Mouse (Mus musculus) lung, postnatal 0 days (tissue): ENCODE data around the gene 4921504E06Rik. TPM values are rescaled to one million over a fixed set of nuclear protein-coding genes. Genes with fewer than 3 reads are reported as not detected.
A peak's percentile ranks its signal among the peaks of the same experiment; 100 is the strongest.

Experiments
- ATAC-seq: fragments of 200-750 bp; cut with Nextera tagmentation; 2 replicates; pipeline ENCODE4 v1.8.0; 2017; ENCODE audit warnings: moderate library complexity
- DNase-seq: peaks from one replicate; pipeline ENCODE4 v3.0.0-alpha.2; 2016; ENCODE audit warnings: low spot score
- H3K27ac ChIP-seq: fragments of 300-500 bp; sonication (generic); 2 replicates; pipeline ENCODE4 v1.5.1; 2014; ENCODE audit warnings: antibody characterized with exemption, mild to moderate bottlenecking, low read length, mixed read lengths
- H3K27me3 ChIP-seq: fragments of 300-500 bp; sonication (generic); replicated peaks from 2 replicates; pipeline ENCODE4 v1.6.1; 2014; ENCODE audit warnings: low read length, mixed read lengths; ENCODE audit not compliant: insufficient read depth
- H3K36me3 ChIP-seq: fragments of 300-500 bp; sonication (generic); 2 replicates; pipeline ENCODE4 v1.6.1; 2014; ENCODE audit warnings: low read length, mixed read lengths; ENCODE audit not compliant: insufficient read depth
- H3K4me1 ChIP-seq: fragments of 300-500 bp; sonication (generic); 2 replicates; pipeline ENCODE4 v1.6.1; 2014; ENCODE audit warnings: antibody characterized with exemption, low read depth, low read length, mixed read lengths; ENCODE audit not compliant: insufficient read depth
- H3K4me2 ChIP-seq: fragments of 300-500 bp; sonication (generic); replicated peaks from 2 replicates; pipeline ENCODE4 v1.6.1; 2014; ENCODE audit warnings: low read depth, mild to moderate bottlenecking, low read length, moderate library complexity, mixed read lengths
- H3K4me3 ChIP-seq: fragments of 300-500 bp; sonication (generic); 2 replicates; pipeline ENCODE4 v1.5.1; 2014; ENCODE audit warnings: low read depth, low read length
- H3K9ac ChIP-seq: fragments of 300-500 bp; sonication (generic); replicated peaks from 2 replicates; pipeline ENCODE4 v1.6.1; 2014; ENCODE audit warnings: low read depth, mild to moderate bottlenecking
- H3K9me3 ChIP-seq: fragments of 300-500 bp; sonication (generic); 2 replicates; pipeline ENCODE4 v1.6.1; 2016; ENCODE audit warnings: low read length, mixed read lengths
- CTCF ChIP-seq: IDR thresholded peaks from 2 replicates; pipeline ENCODE4 v1.5.1; 2016; ENCODE audit warnings: antibody characterized with exemption, mild to moderate bottlenecking
- EP300 ChIP-seq: IDR thresholded peaks from 2 replicates; pipeline ENCODE4 v1.6.1; 2016; ENCODE audit warnings: antibody characterized with exemption, mild to moderate bottlenecking, control low read depth
- WGBS: fragments of 180-500 bp; shearing (Covaris S2); extraction: QIAGEN DNeasy Blood & Tissue Kit; methylation state at CpG from one replicate; pipeline ENCODE4 v1.1.7; 2014; 5-methylcytosine and 5-hydroxymethylcytosine counted together
- polyA plus RNA-seq: library from polyadenylated mRNA; unstranded; fragments of >200 nt; fragmentation: Nextera tagmentation; extraction: Ambion mirVana; gene quantifications from 2 replicates; pipeline ENCODE4 v1.2.1, GENCODE M21; 2015

4921504E06Rik gene
- polyA plus RNA-seq, 1 experiment from 2014 or later, result 0.13 TPM

DNA sequence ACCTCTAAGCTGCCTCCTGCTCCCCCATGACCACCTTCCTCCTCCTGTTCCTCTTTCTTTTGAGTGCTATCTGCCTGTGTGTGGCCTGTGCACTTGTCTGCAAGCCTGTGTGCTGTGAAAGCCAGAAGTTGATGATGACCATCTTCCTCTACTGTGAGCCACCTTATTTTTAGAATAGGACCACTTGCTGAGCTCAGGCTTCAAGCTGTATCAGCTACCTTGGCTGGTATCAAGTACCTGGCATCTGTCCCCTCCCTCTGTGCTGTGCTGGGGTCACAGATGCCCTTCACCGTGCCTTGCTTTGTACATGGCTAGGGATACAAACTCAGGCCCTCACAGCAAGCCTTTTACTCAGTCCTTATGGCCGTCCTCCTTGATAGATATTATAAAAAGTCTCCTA lies 2.3 kb downstream of the 4921504E06Rik start:
- no peaks in the 10 kb centered on the region for H3K27me3 ChIP-seq
- H3K27ac ChIP-seq, result no peak overlapping the region
- no peak overlapping the region for H3K9ac ChIP-seq
- H3K4me3 ChIP-seq, result no peak overlapping the region
- WGBS, result 88% methylated on average over 2 of the region's 2 CpGs
- ATAC-seq, result no peak
- TF ChIP-seq EP300 (no peak), CTCF (no peak)
- no peaks in the 10 kb centered on the region for H3K4me1 ChIP-seq
- H3K4me2 ChIP-seq, result no peak overlapping the region
- H3K36me3 ChIP-seq, result no peaks in the 10 kb centered on the region
- no peak for DNase-seq
- no peaks in the 10 kb centered on the region for H3K9me3 ChIP-seq

DNA sequence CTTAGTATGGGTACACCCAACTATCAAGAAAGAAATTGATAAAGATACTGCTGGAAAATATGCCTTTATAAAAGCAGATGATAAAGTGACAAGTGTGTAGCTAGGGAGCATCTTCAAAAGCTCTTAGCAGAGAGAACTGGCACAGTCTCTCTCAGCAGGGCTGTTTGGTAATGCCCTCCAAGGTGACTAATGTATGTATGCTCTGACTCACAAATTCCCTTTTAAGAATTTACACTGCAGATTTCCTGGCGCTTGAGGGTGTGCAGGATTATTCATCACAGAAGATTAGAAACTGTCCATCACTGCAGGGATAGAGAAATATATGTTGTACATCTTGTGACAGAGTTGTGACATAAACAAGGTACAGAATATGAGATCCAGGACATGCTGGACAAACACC lies 12.8 kb downstream of the 4921504E06Rik start:
- no peak for DNase-seq
- Histone ChIP-seq H3K27ac (no peak overlapping the region), H3K9ac (no peak overlapping the region), H3K4me3 (no peak overlapping the region), H3K27me3 (no peaks in the 10 kb centered on the region), H3K4me2 (no peak overlapping the region), H3K4me1 (no peaks in the 10 kb centered on the region), H3K9me3 (no peaks in the 10 kb centered on the region), H3K36me3 (no peaks in the 10 kb centered on the region)
- TF ChIP-seq EP300 (no peak), CTCF (no peak)
- no peak for ATAC-seq
- WGBS, result 52% methylated on average over 1 of the region's 1 CpGs

DNA sequence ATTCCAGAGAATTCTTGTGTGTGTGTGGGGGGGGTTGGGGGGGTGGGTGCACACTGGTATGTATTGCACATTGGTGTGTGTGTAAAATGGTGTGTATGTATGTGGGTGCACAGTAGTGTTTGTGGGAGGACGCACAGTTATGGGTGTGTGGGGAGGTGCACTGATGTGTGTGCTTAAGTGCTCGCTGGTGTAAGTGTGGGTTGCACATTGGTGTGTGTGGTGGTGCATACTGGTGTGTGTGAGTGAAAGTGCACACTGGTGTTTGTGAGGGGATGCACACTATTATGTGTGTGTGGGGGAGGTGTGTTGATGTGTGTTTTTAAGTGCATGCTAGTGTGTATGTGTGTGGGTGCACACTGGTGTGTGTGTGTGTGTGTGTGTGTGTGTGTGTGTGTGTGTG lies 24.3 kb downstream of the 4921504E06Rik start:
- Histone ChIP-seq H3K4me3 (no peak overlapping the region), H3K27me3 (no peaks in the 10 kb centered on the region), H3K9ac (no peak overlapping the region), H3K9me3 (no peaks in the 10 kb centered on the region), H3K4me1 (no peaks in the 10 kb centered on the region), H3K4me2 (no peak overlapping the region), H3K36me3 (no peaks in the 10 kb centered on the region), H3K27ac (no peak overlapping the region)
- WGBS, result 70% methylated on average over 2 of the region's 2 CpGs
- no peak for TF ChIP-seq CTCF
- no peak for TF ChIP-seq EP300
- DNase-seq (no peak), ATAC-seq (no peak)

DNA sequence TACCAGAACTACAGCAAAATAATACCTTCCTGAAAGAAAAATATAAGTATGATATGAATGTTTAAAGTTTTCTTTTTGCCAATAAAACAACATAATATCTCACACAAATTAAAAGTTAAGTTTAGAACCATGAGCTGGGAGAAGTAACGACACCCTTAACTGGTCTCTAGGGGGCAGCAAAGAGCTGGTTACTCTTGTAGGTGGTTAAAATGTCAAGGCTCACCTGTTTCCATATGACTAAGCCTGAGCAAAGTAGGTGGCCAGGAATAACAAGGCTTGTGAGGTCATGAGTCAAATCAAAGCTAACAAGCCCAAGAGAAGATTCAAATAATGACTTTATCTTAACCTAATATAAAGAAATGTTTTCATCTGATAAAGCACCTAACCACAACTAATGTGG lies 24.9 kb downstream of the 4921504E06Rik start:
- Histone ChIP-seq H3K27ac (no peak overlapping the region), H3K9me3 (no peaks in the 10 kb centered on the region), H3K4me1 (no peaks in the 10 kb centered on the region), H3K4me3 (no peak overlapping the region), H3K9ac (no peak overlapping the region), H3K4me2 (no peak overlapping the region), H3K36me3 (no peaks in the 10 kb centered on the region), H3K27me3 (no peaks in the 10 kb centered on the region)
- DNase-seq (peak; percentile 84), ATAC-seq (peak; percentile 46; the same call in 1 of the 2 replicates)
- TF ChIP-seq CTCF (peak; percentile 76), EP300 (no peak)
- WGBS, result 0% methylated on average over 1 of the region's 1 CpGs

DNA sequence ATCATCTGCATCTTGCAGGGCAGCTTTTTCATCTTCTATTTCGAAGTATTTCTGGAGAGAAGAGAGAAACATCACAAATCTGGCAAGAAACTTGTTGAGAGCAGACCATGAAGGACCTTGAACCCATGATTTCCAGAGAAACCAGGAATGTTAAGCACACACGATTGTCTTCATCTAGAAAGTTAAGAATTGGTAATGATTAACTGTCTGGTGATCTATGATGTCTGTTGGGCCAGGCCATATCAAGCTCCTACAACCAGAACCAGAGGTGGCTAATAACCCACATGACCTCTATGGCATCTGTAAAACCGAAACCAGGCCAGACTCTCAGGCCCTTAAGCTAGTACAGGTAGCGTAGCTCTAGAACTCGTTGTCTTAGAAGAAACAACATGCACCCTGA lies 29.6 kb downstream of the 4921504E06Rik start:
- Histone ChIP-seq H3K4me3 (no peak overlapping the region), H3K9ac (no peak overlapping the region), H3K9me3 (no peaks in the 10 kb centered on the region), H3K27me3 (no peaks in the 10 kb centered on the region), H3K36me3 (no peaks in the 10 kb centered on the region), H3K4me1 (no peaks in the 10 kb centered on the region), H3K27ac (no peak overlapping the region), H3K4me2 (no peak overlapping the region)
- WGBS, result 58% methylated on average over 5 of the region's 5 CpGs
- ATAC-seq (no peak), DNase-seq (no peak)
- no peak for TF ChIP-seq EP300

DNA sequence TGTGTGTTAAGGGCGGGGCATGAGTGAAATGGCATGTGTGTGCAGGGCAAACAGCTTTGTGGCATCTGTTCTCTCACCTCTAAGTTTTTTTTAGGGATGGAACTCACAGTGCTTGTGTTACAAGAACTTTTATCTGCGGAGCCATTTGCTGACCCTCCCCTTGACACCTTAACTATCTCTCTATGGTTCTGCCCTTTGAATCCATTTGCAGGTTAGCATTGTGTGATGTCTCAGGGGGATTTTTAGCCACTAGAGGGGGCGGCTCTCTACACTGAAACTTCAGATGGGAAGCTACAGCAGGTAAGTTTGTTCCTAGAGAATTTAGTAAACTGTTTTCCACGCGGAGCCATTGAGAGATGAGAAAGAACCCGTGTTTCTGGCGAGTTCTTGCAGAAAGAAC lies 32.1 kb downstream of the 4921504E06Rik start:
- ATAC-seq (no peak), DNase-seq (no peak)
- H3K27me3 ChIP-seq, result no peaks in the 10 kb centered on the region
- no peaks in the 10 kb centered on the region for H3K9me3 ChIP-seq
- TF ChIP-seq CTCF, result peak; percentile 26; the same call in 1 of the 2 replicates
- no peak for TF ChIP-seq EP300
- WGBS, result 24% methylated on average over 7 of the region's 7 CpGs
- no peak overlapping the region for H3K4me3 ChIP-seq
- no peaks in the 10 kb centered on the region for H3K36me3 ChIP-seq
- no peaks in the 10 kb centered on the region for H3K4me1 ChIP-seq
- no peak overlapping the region for H3K4me2 ChIP-seq
- no peak overlapping the region for H3K9ac ChIP-seq
- no peak overlapping the region for H3K27ac ChIP-seq

DNA sequence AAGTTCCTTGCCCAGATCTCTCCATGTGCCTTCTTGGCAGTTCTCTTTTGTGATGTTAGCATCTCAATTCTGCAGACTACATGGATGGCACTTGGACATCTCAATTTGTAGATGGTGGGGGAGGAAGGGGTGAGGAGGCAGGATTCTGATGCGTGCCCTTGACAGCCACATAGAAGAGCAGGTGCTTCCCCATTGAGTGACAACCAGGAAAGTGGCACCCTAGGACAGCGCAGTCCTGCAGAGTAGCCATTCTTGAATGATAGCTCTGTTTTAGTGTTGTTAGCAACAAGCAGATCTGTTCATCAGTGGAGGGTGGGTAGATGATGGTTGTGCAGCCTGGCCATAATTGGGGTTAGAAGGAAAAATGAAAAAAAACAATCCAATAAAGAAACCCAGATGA lies 33.1 kb downstream of the 4921504E06Rik start:
- no peaks in the 10 kb centered on the region for H3K36me3 ChIP-seq
- DNase-seq (no peak), ATAC-seq (no peak)
- WGBS, result 86% methylated on average over 2 of the region's 2 CpGs
- no peak overlapping the region for H3K9ac ChIP-seq
- H3K4me1 ChIP-seq, result no peaks in the 10 kb centered on the region
- no peaks in the 10 kb centered on the region for H3K27me3 ChIP-seq
- no peak overlapping the region for H3K27ac ChIP-seq
- TF ChIP-seq CTCF (no peak), EP300 (no peak)
- no peak overlapping the region for H3K4me2 ChIP-seq
- H3K4me3 ChIP-seq, result no peak overlapping the region
- H3K9me3 ChIP-seq, result no peaks in the 10 kb centered on the region
